Mouse (Mus musculus) embryonic facial prominence, embryonic 13.5 days (tissue): Measurements from ENCODE around the gene Ltbr. TPM values are rescaled to one million over a fixed set of nuclear protein-coding genes. Genes with fewer than 3 reads are reported as not detected.

Source experiments
- ATAC-seq: fragments of 200-750 bp; cut with Nextera tagmentation; 2 replicates; pipeline ENCODE4 v1.8.0; 2017; ENCODE audit warnings: low read depth; ENCODE audit not compliant: insufficient number of reproducible peaks, insufficient read depth, low FRiP score, low TSS enrichment
- H3K27ac ChIP-seq: fragments of 300-500 bp; sonication (generic); 2 replicates; pipeline ENCODE4 v1.5.1; 2015; ENCODE audit warnings: moderate library complexity, mild to moderate bottlenecking, inconsistent platforms
- H3K27me3 ChIP-seq: fragments of 300-500 bp; sonication (generic); 2 replicates; pipeline ENCODE4 v1.6.1; 2015; ENCODE audit warnings: mild to moderate bottlenecking, inconsistent platforms
- H3K36me3 ChIP-seq: fragments of 300-500 bp; sonication (generic); 2 replicates; pipeline ENCODE4 v1.6.1; 2015; ENCODE audit warnings: mild to moderate bottlenecking, inconsistent platforms
- H3K4me1 ChIP-seq: fragments of 300-500 bp; sonication (generic); 2 replicates; pipeline ENCODE4 v1.6.1; 2015; ENCODE audit warnings: inconsistent platforms
- H3K4me2 ChIP-seq: fragments of 300-500 bp; sonication (generic); 2 replicates; pipeline ENCODE4 v1.6.1; 2015; ENCODE audit warnings: moderate library complexity, mild to moderate bottlenecking, inconsistent platforms
- H3K4me3 ChIP-seq: fragments of 300-500 bp; sonication (generic); 2 replicates; pipeline ENCODE4 v1.5.1; 2015; ENCODE audit warnings: mild to moderate bottlenecking, inconsistent platforms
- H3K9ac ChIP-seq: fragments of 300-500 bp; sonication (generic); 2 replicates; pipeline ENCODE4 v1.6.1; 2015; ENCODE audit warnings: mild to moderate bottlenecking, inconsistent platforms
- H3K9me3 ChIP-seq: fragments of 300-500 bp; sonication (generic); 2 replicates; pipeline ENCODE4 v1.6.1; 2016; ENCODE audit warnings: inconsistent platforms
- WGBS: fragments of 180-500 bp; shearing (Covaris S2); methylation state at CpG from one replicate; pipeline ENCODE4 v1.1.7; 2015; ENCODE audit warnings: mixed read lengths; 5-methylcytosine and 5-hydroxymethylcytosine counted together
- polyA plus RNA-seq: library from polyadenylated mRNA; unstranded; fragments of >200 nt; fragmentation: Nextera tagmentation; extraction: Ambion mirVana; gene quantifications from 2 replicates; pipeline ENCODE4 v1.2.1, GENCODE M21; 2015

Gene Ltbr
- polyA plus RNA-seq, 1 experiment from 2014 or later = 33.1 TPM

- Histone ChIP-seq H3K4me2 (no peak overlapping the region), H3K9ac (no peak overlapping the region), H3K4me3 (no peak overlapping the region), H3K9me3 (no peaks in the 10 kb centered on the region), H3K36me3 (no peaks in the 10 kb centered on the region), H3K27me3 (no peaks in the 10 kb centered on the region), H3K27ac (no peak overlapping the region), H3K4me1 (peaks cover 34% of the 10 kb centered on the region)
- ATAC-seq = no peak
- 59% methylated on average over 3 of the region's 3 CpGs for WGBS
These were observed 28.5 kb upstream of the Ltbr start for GRCm38 (mm10) chr6:125342198-125342597.

DNA sequence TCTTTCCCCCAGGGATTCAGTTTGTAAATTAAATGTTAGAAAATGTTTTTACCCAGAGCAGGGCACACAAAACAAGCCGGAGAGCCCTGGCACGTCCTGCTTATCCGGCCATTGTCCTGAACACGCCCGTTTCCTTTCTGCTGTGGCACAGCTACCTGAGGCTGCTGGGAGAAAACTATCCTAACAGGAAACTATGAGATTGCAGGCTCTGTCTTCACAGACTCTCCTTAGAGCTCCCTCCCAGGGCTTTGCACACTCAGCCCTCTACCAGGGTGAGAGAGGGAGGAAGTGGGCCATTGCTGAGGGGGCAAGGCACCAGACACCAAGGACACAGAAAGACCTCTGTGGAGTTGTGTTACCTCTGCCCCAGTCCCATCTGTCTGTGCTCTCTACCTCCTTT is 26.6 kb upstream of the Ltbr start:
- Histone ChIP-seq H3K9ac (no peak overlapping the region), H3K27me3 (no peaks in the 10 kb centered on the region), H3K27ac (peak overlapping the region; percentile 48), H3K4me3 (no peak overlapping the region), H3K36me3 (no peaks in the 10 kb centered on the region), H3K4me1 (peaks cover 34% of the 10 kb centered on the region), H3K9me3 (no peaks in the 10 kb centered on the region), H3K4me2 (no peak overlapping the region)
- whole genome bisulfite sequencing = 61% methylated on average over 5 of the region's 5 CpGs
- ATAC-seq = no peak

DNA sequence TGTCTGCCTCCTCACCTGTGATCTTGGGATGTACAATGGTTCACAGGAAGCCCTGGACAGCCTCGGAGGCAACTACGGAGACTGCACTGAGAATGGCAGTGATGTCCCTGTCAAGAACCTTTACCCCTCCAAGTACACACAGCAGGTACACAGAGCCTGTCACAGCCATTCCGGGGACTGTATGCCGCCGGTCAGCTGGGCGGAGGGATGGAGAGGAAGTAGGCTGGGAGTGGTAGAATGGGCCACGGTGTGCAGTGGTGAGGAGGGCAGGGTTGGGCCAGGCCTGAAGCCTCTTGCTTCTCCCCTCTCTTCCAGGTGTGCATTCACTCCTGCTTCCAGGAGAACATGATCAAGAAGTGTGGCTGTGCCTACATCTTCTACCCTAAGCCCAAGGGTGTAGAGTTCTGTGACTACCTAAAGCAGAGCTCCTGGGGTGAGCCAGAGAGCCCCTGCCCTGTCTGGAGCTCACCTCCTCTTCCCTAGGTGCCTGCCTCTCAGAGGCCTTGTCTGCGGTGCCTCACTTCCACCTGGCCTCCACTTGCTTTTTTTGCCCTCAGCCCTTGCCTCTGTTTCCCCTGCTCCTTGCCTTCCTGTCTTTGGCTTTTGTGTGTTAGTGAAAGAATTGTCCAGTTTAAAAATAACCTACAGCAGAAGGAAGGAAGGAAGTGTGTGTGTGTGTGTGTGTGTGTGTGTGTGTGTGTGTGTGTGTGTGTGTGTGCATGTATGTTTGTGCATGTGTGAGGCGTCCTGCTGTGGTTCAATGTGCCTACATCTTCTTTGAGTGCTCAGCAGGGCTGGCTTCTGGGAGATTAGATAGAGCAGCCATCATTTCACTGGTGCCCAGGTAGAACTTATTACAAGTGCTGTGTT is 25.3 kb upstream of the Ltbr start:
- H3K27ac ChIP-seq = peak overlapping the region; percentile 28; the same call in 1 of the 2 replicates
- 75% methylated on average over 9 of the region's 9 CpGs for WGBS
- H3K4me2 ChIP-seq = no peak overlapping the region
- peaks cover 23% of the 10 kb centered on the region for H3K4me1 ChIP-seq
- H3K4me3 ChIP-seq = no peak overlapping the region
- no peaks in the 10 kb centered on the region for H3K27me3 ChIP-seq
- H3K9me3 ChIP-seq = no peaks in the 10 kb centered on the region
- no peak for ATAC-seq
- H3K9ac ChIP-seq = no peak overlapping the region
- no peaks in the 10 kb centered on the region for H3K36me3 ChIP-seq

GRCm38 (mm10) chr6:125334356-125334755 is 20.7 kb upstream of the Ltbr start:
- ATAC-seq = no peak
- WGBS = 68% methylated on average over 2 of the region's 2 CpGs
- H3K9me3 ChIP-seq = no peaks in the 10 kb centered on the region
- H3K4me3 ChIP-seq = no peak overlapping the region
- no peak overlapping the region for H3K27ac ChIP-seq
- no peaks in the 10 kb centered on the region for H3K36me3 ChIP-seq
- no peak overlapping the region for H3K4me2 ChIP-seq
- no peak overlapping the region for H3K9ac ChIP-seq
- no peaks in the 10 kb centered on the region for H3K27me3 ChIP-seq
- peaks cover 31% of the 10 kb centered on the region for H3K4me1 ChIP-seq

DNA sequence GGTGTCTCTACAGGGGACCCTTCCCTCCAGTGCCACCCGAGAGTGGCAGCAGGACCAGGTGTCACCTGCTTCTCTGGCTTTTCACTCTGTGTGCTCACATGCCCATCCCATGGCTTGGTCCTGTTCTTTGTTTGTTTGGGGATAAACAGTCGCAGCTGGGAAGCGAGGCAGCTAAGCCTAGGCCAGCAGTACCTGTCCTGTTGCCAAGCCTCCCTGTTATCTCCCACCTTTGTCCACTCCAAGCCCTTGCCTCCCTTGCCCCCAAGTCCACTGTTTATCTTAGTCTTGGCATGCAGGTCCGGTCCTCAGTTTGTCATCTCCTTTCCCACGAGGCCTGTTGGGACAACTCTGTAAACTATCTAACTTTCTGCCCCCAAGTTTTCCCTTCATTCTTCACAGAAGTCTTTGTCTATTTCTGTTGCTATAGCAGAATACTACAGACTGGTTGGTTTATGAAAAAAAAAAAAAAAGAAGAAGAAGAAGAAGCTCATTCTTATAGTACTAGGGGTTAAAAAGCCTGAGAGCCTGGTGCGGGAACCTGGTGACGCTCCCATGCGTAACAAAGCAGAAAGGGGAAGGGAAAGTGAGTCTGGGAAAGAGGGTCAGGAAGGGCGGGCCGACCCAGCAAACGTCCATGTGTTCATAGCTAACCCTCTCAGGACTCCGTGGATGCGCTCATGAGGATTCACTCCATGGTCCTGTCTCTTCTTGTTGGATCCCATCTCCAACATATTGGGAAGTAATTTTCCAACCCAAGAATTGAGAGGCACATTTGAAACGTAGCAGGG is 19.6 kb upstream of the Ltbr start:
- H3K27me3 ChIP-seq = no peaks in the 10 kb centered on the region
- peaks cover 31% of the 10 kb centered on the region for H3K4me1 ChIP-seq
- no peak overlapping the region for H3K4me3 ChIP-seq
- H3K9ac ChIP-seq = no peak overlapping the region
- no peaks in the 10 kb centered on the region for H3K36me3 ChIP-seq
- WGBS = 74% methylated on average over 14 of the region's 14 CpGs
- H3K9me3 ChIP-seq = no peaks in the 10 kb centered on the region
- no peak overlapping the region for H3K4me2 ChIP-seq
- no peak for ATAC-seq
- H3K27ac ChIP-seq = no peak overlapping the region

- H3K4me1 ChIP-seq = peaks cover 31% of the 10 kb centered on the region
- H3K4me3 ChIP-seq = peak overlapping the region; percentile 56
- H3K4me2 ChIP-seq = peak overlapping the region; percentile 89
- peak overlapping the region; percentile 41 for H3K27ac ChIP-seq
- peak; percentile 85 for ATAC-seq
- no peaks in the 10 kb centered on the region for H3K36me3 ChIP-seq
- WGBS = 1% methylated on average over 39 of the region's 39 CpGs
- H3K27me3 ChIP-seq = no peaks in the 10 kb centered on the region
- H3K9ac ChIP-seq = peak overlapping the region; percentile 75
- H3K9me3 ChIP-seq = no peaks in the 10 kb centered on the region
These were observed 17.1 kb upstream of the Ltbr start for GRCm38 (mm10) chr6:125330626-125331326.

- Histone ChIP-seq H3K9ac (no peak overlapping the region), H3K4me1 (peaks cover 27% of the 10 kb centered on the region), H3K27ac (no peak overlapping the region), H3K4me2 (no peak overlapping the region), H3K27me3 (peaks cover 4% of the 10 kb centered on the region), H3K4me3 (no peak overlapping the region), H3K36me3 (no peaks in the 10 kb centered on the region), H3K9me3 (no peaks in the 10 kb centered on the region)
- 79% methylated on average over 5 of the region's 5 CpGs for WGBS
- no peak for ATAC-seq
These were observed 14.6 kb upstream of the Ltbr start for GRCm38 (mm10) chr6:125328243-125328642.

- ATAC-seq = no peak
These were observed 11.7 kb upstream of the Ltbr start for GRCm38 (mm10) chr6:125325337-125325736.

DNA sequence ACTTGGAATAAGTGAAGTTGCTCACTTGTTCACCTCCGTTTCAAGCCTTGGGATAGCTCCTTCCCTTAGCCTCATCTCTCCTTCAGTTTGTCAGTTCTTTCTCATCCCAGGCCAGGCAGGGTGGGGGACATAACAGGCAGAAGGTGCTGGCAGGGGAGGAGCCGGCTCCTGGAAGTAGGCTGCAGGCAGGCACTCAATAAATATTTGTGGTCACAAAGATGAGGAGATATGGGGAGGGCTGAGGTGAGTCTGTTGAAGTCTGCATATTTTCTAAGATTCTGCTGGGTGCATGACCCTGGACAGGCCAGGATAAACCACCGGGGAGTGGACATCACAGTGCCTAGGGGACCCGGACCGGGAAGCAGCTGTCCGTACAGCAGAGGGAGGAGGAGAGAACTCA is 9.9 kb upstream of the Ltbr start:
- H3K27ac ChIP-seq = no peak overlapping the region
- H3K4me2 ChIP-seq = no peak overlapping the region
- no peak overlapping the region for H3K9ac ChIP-seq
- H3K9me3 ChIP-seq = no peaks in the 10 kb centered on the region
- no peak for ATAC-seq
- H3K27me3 ChIP-seq = peaks cover 45% of the 10 kb centered on the region
- peaks cover 17% of the 10 kb centered on the region for H3K4me1 ChIP-seq
- no peak overlapping the region for H3K4me3 ChIP-seq
- no peaks in the 10 kb centered on the region for H3K36me3 ChIP-seq
- WGBS = 53% methylated on average over 6 of the region's 6 CpGs

More at GRCm38 (mm10) chr6:125325337-125325736, 11.7 kb upstream of the Ltbr start:
- Histone ChIP-seq H3K4me3 (no peak overlapping the region), H3K36me3 (no peaks in the 10 kb centered on the region), H3K4me1 (peaks cover 18% of the 10 kb centered on the region), H3K27me3 (peaks cover 33% of the 10 kb centered on the region), H3K9ac (no peak overlapping the region), H3K9me3 (no peaks in the 10 kb centered on the region), H3K27ac (no peak overlapping the region), H3K4me2 (no peak overlapping the region)
- 71% methylated on average over 6 of the region's 6 CpGs for WGBS

DNA sequence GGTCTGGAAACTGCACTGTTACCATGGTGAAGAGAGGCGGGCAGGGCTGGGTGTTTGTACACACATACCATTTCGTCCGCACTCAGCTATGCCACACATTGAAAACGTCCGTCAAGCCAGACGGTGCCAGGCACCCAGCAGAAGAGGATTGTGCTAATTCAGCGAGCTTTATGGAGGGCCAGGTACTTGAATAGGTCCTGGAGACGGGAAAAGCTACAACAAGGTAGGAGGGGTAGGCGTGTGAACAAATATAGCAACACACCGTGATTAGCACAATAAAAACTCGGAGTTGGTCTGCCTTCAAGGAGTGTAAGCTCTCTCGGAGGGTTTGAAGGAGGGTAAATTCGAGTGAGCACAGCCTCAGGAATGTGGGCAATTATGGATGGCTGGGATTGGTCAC is 9.1 kb upstream of the Ltbr start:
- Histone ChIP-seq H3K9ac (no peak overlapping the region), H3K36me3 (no peaks in the 10 kb centered on the region), H3K27ac (no peak overlapping the region), H3K4me1 (peaks cover 17% of the 10 kb centered on the region), H3K4me3 (no peak overlapping the region), H3K27me3 (peaks cover 45% of the 10 kb centered on the region), H3K9me3 (no peaks in the 10 kb centered on the region), H3K4me2 (no peak overlapping the region)
- WGBS = 62% methylated on average over 13 of the region's 13 CpGs
- ATAC-seq = no peak

DNA sequence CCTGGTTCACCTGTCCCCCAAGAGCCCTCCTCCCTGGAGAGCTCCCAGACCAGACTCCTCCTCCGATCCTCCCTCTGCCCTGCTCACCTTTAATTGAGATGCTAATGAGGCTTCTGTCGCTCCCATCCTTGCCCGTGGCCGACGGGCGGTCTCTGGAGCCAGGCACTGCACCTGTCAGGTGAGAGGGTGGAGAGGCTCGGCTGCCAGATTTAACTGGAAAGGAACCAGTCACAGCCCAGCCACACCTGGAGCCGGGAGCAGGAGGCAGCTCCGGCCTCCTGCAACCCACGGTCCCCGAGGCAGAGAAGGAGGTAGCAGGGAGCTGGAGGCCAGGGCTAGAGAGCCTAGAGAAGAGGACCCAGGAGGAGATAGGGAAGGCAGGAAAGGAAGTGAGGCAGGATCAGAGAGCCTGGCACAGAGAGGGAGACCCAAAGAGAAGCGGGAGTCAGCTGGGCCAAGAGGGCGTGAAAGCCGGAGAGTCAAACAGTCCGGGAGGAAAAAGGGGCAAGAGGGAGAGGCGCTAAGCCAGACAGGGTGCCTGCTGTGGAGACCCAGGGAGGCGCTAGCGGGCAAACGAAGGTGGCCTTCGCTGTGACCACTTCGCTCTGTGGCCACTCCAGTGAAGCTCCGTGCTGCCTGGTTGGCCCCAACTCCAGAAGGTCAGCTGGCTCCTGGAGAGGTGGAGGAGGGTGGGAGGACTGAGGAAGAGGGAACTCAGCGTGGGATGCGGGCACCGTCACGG is 7.6 kb upstream of the Ltbr start:
- Histone ChIP-seq H3K4me2 (peak overlapping the region; percentile 15; the same call in 1 of the 2 replicates), H3K9ac (0 out of 2 replicates have a peak overlapping the region, but pooled peaks have one; percentile 16), H3K4me1 (peaks cover 17% of the 10 kb centered on the region), H3K9me3 (no peaks in the 10 kb centered on the region), H3K36me3 (no peaks in the 10 kb centered on the region), H3K27ac (no peak overlapping the region), H3K27me3 (peaks cover 45% of the 10 kb centered on the region), H3K4me3 (no peak overlapping the region)
- WGBS = 6% methylated on average over 26 of the region's 26 CpGs
- no peak for ATAC-seq
